Mouse (Mus musculus) forebrain, embryonic 11.5 days (tissue): ENCODE measurements at regions not wholly inside any gene's neighbourhood (a gene's known extent, or its start where the extent isn't known, plus 50 kb on each side); places are given as distances from the start of the nearest gene placed in this dataset.
A peak's percentile ranks its signal among the peaks of the same experiment; 100 is the strongest.

Experiments
- ATAC-seq: fragments of 200-750 bp; cut with Nextera tagmentation; replicated peaks from 2 replicates; pipeline ENCODE4 v1.8.0; 2017; ENCODE audit warnings: moderate TSS enrichment; ENCODE audit not compliant: low FRiP score
- DNase-seq: peaks from one replicate; pipeline ENCODE4 v3.0.0-alpha.2; 2017; ENCODE audit warnings: low spot score
- H3K27ac ChIP-seq: fragments of 300-500 bp; sonication (generic); 2 replicates; pipeline ENCODE4 v1.5.1; 2014; ENCODE audit warnings: low read depth, low read length
- H3K27me3 ChIP-seq: fragments of 300-500 bp; sonication (generic); 2 replicates; pipeline ENCODE4 v1.6.1; 2014; ENCODE audit warnings: mild to moderate bottlenecking, low read length, mixed read lengths; ENCODE audit not compliant: control insufficient read depth, insufficient read depth
- H3K36me3 ChIP-seq: fragments of 300-500 bp; sonication (generic); 2 replicates; pipeline ENCODE4 v1.6.1; 2014; ENCODE audit warnings: mild to moderate bottlenecking, low read length, moderate library complexity, mixed read lengths; ENCODE audit not compliant: control insufficient read depth, insufficient read depth
- H3K4me1 ChIP-seq: fragments of 300-500 bp; sonication (generic); replicated peaks from 2 replicates; pipeline ENCODE4 v1.6.1; 2014; ENCODE audit warnings: low read length, mixed read lengths; ENCODE audit not compliant: control insufficient read depth, insufficient read depth
- H3K4me2 ChIP-seq: fragments of 300-500 bp; sonication (generic); 2 replicates; pipeline ENCODE4 v1.6.1; 2014; ENCODE audit warnings: low read depth, mild to moderate bottlenecking, low read length, moderate library complexity, mixed read lengths; ENCODE audit not compliant: severe bottlenecking
- H3K4me3 ChIP-seq: fragments of 300-500 bp; sonication (generic); 2 replicates; pipeline ENCODE4 v1.5.1; 2014; ENCODE audit warnings: low read depth, low read length
- H3K9ac ChIP-seq: fragments of 300-500 bp; sonication (generic); 2 replicates; pipeline ENCODE4 v1.6.1; 2014; ENCODE audit warnings: low read length
- H3K9me3 ChIP-seq: fragments of 300-500 bp; sonication (generic); 2 replicates; pipeline ENCODE4 v1.6.1; 2016; ENCODE audit warnings: low read length, mixed read lengths; ENCODE audit not compliant: control insufficient read depth
- WGBS: fragments of 180-500 bp; shearing (Covaris S2); extraction: QIAGEN DNeasy Blood & Tissue Kit; methylation state at CpG from one replicate; pipeline ENCODE4 v1.1.7; 2014; 5-methylcytosine and 5-hydroxymethylcytosine counted together

GRCm38 (mm10) chr12:8420511-8421270, 79.1 kb downstream of the Rhob start:
- H3K4me3 ChIP-seq: no peak overlapping the region
- no peaks in the 10 kb centered on the region for H3K4me1 ChIP-seq
- H3K36me3 ChIP-seq: no peaks in the 10 kb centered on the region
- no peaks in the 10 kb centered on the region for H3K9me3 ChIP-seq
- 76% methylated on average over 9 of the region's 9 CpGs for WGBS
- H3K9ac ChIP-seq: no peak overlapping the region
- no peaks in the 10 kb centered on the region for H3K27me3 ChIP-seq
- ATAC-seq (no peak), DNase-seq (no peak)
- no peak overlapping the region for H3K27ac ChIP-seq
- no peak overlapping the region for H3K4me2 ChIP-seq

GRCm38 (mm10) chr12:8418890-8419289, 80.9 kb downstream of the Rhob start:
- no peak for DNase-seq
- H3K27me3 ChIP-seq: no peaks in the 10 kb centered on the region
- 78% methylated on average over 5 of the region's 5 CpGs for WGBS
- no peaks in the 10 kb centered on the region for H3K4me1 ChIP-seq
- no peak overlapping the region for H3K27ac ChIP-seq
- no peaks in the 10 kb centered on the region for H3K9me3 ChIP-seq
- no peak for ATAC-seq
- H3K9ac ChIP-seq: no peak overlapping the region
- no peak overlapping the region for H3K4me3 ChIP-seq
- no peak overlapping the region for H3K4me2 ChIP-seq
- no peaks in the 10 kb centered on the region for H3K36me3 ChIP-seq

- WGBS: 68% methylated on average over 8 of the region's 8 CpGs
- Histone ChIP-seq H3K27ac (no peak overlapping the region), H3K4me2 (no peak overlapping the region), H3K27me3 (no peaks in the 10 kb centered on the region), H3K36me3 (no peaks in the 10 kb centered on the region), H3K4me1 (no peaks in the 10 kb centered on the region), H3K9me3 (no peaks in the 10 kb centered on the region), H3K9ac (no peak overlapping the region), H3K4me3 (no peak overlapping the region)
- no peak for DNase-seq
- no peak for ATAC-seq
Observed at GRCm38 (mm10) chr12:8417127-8417790, 82.5 kb downstream of the Rhob start.

GRCm38 (mm10) chr12:8412125-8412524, 87.7 kb downstream of the Rhob start:
- ATAC-seq: no peak
- 95% methylated on average over 2 of the region's 2 CpGs for WGBS
- no peak overlapping the region for H3K27ac ChIP-seq
- no peaks in the 10 kb centered on the region for H3K36me3 ChIP-seq
- H3K27me3 ChIP-seq: no peaks in the 10 kb centered on the region
- 0 out of 2 replicates have a peak, but pooled peaks cover 2% of the 10 kb centered on the region for H3K4me1 ChIP-seq
- no peak overlapping the region for H3K4me2 ChIP-seq
- H3K9me3 ChIP-seq: no peaks in the 10 kb centered on the region
- H3K9ac ChIP-seq: no peak overlapping the region
- H3K4me3 ChIP-seq: no peak overlapping the region
- no peak for DNase-seq

- 69% methylated on average over 24 of the region's 24 CpGs for WGBS
Observed at GRCm38 (mm10) chr12:8410410-8411341, 89.1 kb downstream of the Rhob start.

GRCm38 (mm10) chr12:8402084-8402483, 88.9 kb downstream of the Hs1bp3 start:
- Histone ChIP-seq H3K27me3 (no peaks in the 10 kb centered on the region), H3K9me3 (no peaks in the 10 kb centered on the region), H3K36me3 (no peaks in the 10 kb centered on the region), H3K9ac (no peak overlapping the region), H3K4me1 (no peaks in the 10 kb centered on the region), H3K4me3 (no peak overlapping the region), H3K27ac (no peak overlapping the region), H3K4me2 (no peak overlapping the region)
- WGBS: 28% methylated on average over 5 of the region's 5 CpGs
- DNase-seq: no peak
- ATAC-seq: 0 out of 2 replicates have a peak, but pooled peaks have one; percentile 33

More at GRCm38 (mm10) chr12:8410410-8411341, 89.1 kb downstream of the Rhob start:
- no peak overlapping the region for H3K4me3 ChIP-seq
- H3K9ac ChIP-seq: no peak overlapping the region
- no peaks in the 10 kb centered on the region for H3K36me3 ChIP-seq
- H3K9me3 ChIP-seq: no peaks in the 10 kb centered on the region
- DNase-seq (no peak), ATAC-seq (no peak)
- H3K27me3 ChIP-seq: no peaks in the 10 kb centered on the region
- 0 out of 2 replicates have a peak, but pooled peaks cover 2% of the 10 kb centered on the region for H3K4me1 ChIP-seq
- no peak overlapping the region for H3K4me2 ChIP-seq
- no peak overlapping the region for H3K27ac ChIP-seq

- Histone ChIP-seq H3K4me1 (no peaks in the 10 kb centered on the region), H3K4me2 (no peak overlapping the region), H3K9ac (no peak overlapping the region), H3K9me3 (no peaks in the 10 kb centered on the region), H3K36me3 (no peaks in the 10 kb centered on the region), H3K27ac (no peak overlapping the region), H3K4me3 (no peak overlapping the region), H3K27me3 (no peaks in the 10 kb centered on the region)
- no peak for DNase-seq
- ATAC-seq: no peak
- 82% methylated on average over 2 of the region's 2 CpGs for WGBS
Observed at GRCm38 (mm10) chr12:8401376-8401775, 88.1 kb downstream of the Hs1bp3 start.

GRCm38 (mm10) chr12:8400345-8401130, 87.3 kb downstream of the Hs1bp3 start:
- ATAC-seq: no peak

More at GRCm38 (mm10) chr12:8400345-8401130, 87.3 kb downstream of the Hs1bp3 start:
- Histone ChIP-seq H3K4me2 (no peak overlapping the region), H3K36me3 (no peaks in the 10 kb centered on the region), H3K4me3 (no peak overlapping the region), H3K27me3 (no peaks in the 10 kb centered on the region), H3K9me3 (no peaks in the 10 kb centered on the region), H3K9ac (no peak overlapping the region), H3K4me1 (no peaks in the 10 kb centered on the region), H3K27ac (no peak overlapping the region)
- 92% methylated on average over 10 of the region's 10 CpGs for WGBS
- no peak for DNase-seq
